Mouse (Mus musculus) T-helper 1 cell (primary cell): ENCODE measurements at regions not wholly inside any gene's neighbourhood (a gene's known extent, or its start where the extent isn't known, plus 50 kb on each side); places are given as distances from the start of the nearest gene placed in this dataset.
"Not testable (repeated sequence)": the region's sequence is repeated elsewhere in the genome, so short reads cannot be mapped to it uniquely, and the experiment has no call there.

Experiments used
- in situ Hi-C: fragments of 300-600 bp; cut with MboI, MseI; formaldehyde crosslinking; loops from one replicate; pipeline ENCODE4 v1.15.1; 2025; ENCODE audit warnings: high pct_unique_total_duplicates

- in situ Hi-C loops, result no loop called here
These were observed 2017.1 kb upstream of the Pcdh20 start for GRCm38 (mm10) chr14:90488301-90488700.

DNA sequence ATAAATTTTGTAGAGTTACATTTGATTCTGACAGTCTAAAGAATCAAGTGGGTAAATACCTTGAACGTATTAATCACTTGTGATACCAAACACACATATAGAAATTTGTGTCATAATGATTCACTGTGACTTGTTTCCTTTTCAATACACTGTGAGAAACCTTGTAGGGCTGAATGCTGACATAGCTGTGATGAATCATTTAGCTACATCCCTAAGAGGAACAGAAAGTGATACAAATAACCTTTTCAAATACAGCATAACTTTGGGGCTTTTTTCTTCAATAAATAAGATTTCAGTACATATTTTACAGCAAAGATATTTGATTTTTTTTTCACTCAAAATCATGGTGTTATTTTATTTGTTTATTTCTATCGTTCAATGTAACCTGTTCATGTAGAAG, 1976.8 kb upstream of the Pcdh20 start:
- in situ Hi-C loops, result no loop called here

- in situ Hi-C loops, result no loop called here
These were observed 1961.8 kb upstream of the Pcdh20 start for GRCm38 (mm10) chr14:90432874-90433543.

GRCm38 (mm10) chr14:90412707-90413106, 1941.5 kb upstream of the Pcdh20 start:
- in situ Hi-C loops, result no loop called here

DNA sequence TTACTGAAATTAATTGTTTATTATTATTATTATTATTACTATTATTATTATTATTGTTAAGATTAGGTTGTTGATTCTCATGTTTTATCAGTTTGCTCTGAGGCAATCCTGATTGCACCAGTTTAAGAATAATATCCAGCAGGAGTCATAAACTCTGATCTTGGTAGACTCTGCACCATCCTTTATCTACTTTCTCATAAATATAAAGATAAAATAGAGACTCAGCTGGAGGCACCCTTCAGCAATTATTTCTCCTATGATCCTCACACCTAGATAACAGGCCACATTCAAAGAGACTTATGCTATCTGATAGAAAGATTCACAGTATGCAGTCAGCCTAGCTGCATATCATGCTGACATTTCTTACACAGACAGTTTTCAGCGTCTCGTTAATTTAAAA, 1935.2 kb upstream of the Pcdh20 start:
- in situ Hi-C loops, result no loop called here

- in situ Hi-C loops, result no loop called here
These were observed 1934.3 kb upstream of the Pcdh20 start for GRCm38 (mm10) chr14:90405476-90405875.

DNA sequence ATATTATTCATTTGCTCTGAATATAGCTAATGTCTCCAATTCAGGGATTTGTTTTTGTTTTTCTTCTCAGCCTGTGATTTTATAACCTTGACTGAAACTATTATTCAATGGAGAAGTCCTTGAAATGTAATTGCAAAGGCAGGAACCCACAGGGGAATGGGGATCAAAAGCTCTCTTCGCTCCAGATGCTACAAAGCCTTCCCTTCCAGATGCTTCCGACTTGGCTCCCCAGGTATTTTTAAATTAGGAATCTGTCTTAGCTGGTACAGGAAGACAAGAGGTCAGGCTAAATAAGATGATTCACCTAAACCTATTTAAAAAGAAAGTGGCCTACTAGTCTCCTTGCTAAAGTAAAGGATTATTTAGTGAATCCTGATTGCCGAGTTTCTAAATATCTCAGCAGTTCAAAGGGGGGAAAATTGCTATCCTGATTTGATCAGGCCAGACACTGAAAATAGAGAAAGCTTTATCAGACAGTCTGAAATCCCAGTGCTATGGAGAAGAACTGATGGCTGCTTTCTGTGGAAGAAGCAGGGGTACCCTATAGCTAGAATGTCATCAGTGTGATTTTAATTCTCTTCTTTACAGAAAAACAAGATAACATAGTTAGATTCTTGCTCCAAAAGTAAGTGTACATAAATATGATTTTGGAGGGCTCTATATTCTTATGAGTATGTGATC, 1896.2 kb upstream of the Pcdh20 start:
- in situ Hi-C loops, result loop anchor here (25.0 kb wide), 1 partner anchor 1630 kb away; no protein-coding TSS in a partner anchor

DNA sequence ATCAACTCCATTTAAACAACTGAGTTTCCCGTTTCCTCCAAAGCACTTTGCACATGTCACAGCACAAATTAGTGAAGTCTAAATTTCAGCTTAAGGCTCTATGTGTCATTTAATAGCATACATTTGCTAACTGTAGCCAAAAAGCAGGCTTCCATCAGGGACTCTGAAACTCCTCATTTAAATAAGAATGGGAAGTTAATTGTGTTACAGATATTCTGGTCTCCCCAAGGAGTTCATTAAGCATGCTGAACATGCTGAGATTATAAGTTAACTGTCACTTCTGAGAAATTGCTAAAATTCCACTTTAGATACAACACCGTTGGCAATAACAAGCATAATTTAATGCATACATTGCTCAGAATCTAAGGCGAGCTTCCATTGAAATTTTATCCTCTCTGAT, 1863.3 kb upstream of the Pcdh20 start:
- in situ Hi-C loops, result no loop called here

GRCm38 (mm10) chr14:90295456-90295855, 1824.3 kb upstream of the Pcdh20 start:
- in situ Hi-C loops, result not testable (repeated sequence)

DNA sequence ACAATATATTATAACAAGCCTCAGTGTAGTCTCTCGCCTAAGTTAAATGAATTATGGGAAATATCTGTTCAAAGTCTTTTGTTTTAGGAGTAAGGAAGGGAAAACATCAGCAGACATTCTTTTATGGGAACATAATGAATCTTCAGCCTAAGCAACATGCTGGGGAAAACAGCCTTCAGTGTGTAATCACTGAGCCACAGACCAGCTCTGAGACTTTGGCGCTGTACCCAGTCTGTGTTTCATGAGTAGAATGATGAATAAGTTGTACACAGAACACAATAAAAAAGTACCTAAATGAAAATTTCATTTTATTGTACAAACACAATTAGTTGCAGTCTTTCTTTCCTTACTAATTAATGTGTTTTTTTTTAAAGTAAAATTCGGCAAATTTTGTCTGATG, 1774.8 kb upstream of the Pcdh20 start:
- in situ Hi-C loops, result no loop called here

DNA sequence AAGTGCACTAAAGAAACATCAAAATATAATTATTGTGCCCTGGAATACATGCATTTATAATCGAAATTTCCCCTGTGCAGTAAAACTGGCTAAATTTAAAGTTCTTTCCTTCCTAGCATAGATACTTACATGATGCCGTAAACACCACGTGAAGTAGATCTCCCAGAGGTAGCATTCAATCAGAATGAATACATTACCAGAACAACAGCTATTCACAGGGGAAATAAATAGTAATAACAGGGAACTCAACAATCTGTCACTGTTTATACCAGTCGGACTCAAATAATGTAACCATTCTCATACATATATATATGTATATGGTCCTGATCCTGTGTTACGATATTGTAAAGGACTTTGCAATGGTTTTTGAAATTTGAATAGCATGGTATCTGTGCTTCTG, 1761.5 kb upstream of the Pcdh20 start:
- in situ Hi-C loops, result loop anchor here (10.0 kb wide), 1 partner anchor 928 kb away; no protein-coding TSS in a partner anchor

GRCm38 (mm10) chr14:90200294-90200693, 1729.1 kb upstream of the Pcdh20 start:
- in situ Hi-C loops, result no loop called here

- in situ Hi-C loops, result loop anchor here (10.0 kb wide), 1 partner anchor 293 kb away; no protein-coding TSS in a partner anchor
These were observed 1726.6 kb upstream of the Pcdh20 start for GRCm38 (mm10) chr14:90197791-90198190.

DNA sequence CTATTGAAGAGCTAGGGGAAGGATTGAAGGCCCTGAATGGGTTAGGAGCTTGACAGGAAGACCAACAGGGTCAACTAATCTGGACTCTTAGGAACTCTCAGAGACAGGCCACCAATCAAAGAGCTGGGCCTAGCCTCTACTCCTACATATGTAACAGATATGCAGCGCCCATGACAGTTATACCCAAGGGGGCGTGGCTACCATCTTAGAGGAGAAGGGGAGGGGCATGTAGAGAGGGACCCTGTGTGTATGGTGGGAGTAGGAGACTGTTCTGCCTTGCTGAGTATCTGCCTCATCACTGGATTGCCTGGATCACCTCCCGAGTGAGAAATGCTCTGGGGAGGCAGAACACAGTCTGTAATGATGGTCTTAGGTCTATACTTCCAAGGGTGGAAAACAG, 1701.5 kb upstream of the Pcdh20 start:
- in situ Hi-C loops, result no loop called here
